Mouse (Mus musculus) thymus, adult 2 months (tissue): Measurements from ENCODE around the gene March7. TPM values are rescaled to one million over a fixed set of nuclear protein-coding genes. Genes with fewer than 3 reads are reported as not detected.

Experiments used
- DNase-seq: peaks from one replicate; pipeline ENCODE4 v3.0.0; 2021
- H3K27ac ChIP-seq: fragments of 200-500 bp; 2 replicates; pipeline ENCODE4 v1.5.1; 2012; ENCODE audit warnings: low read length, control low read depth; ENCODE audit not compliant: control insufficient read depth, insufficient read depth
- H3K27me3 ChIP-seq: fragments of 200-500 bp; 2 replicates; pipeline ENCODE4 v1.6.1; 2012; ENCODE audit warnings: mild to moderate bottlenecking, low read length, moderate library complexity, mixed read lengths; ENCODE audit not compliant: control insufficient read depth, insufficient read depth
- H3K36me3 ChIP-seq: fragments of 200-500 bp; 2 replicates; pipeline ENCODE4 v1.6.1; 2012; ENCODE audit warnings: mild to moderate bottlenecking, low read length, moderate library complexity; ENCODE audit not compliant: control insufficient read depth, insufficient read depth
- H3K4me1 ChIP-seq: fragments of 200-500 bp; replicated peaks from 2 replicates; pipeline ENCODE4 v1.6.1; 2012; ENCODE audit warnings: low read length; ENCODE audit not compliant: control insufficient read depth, insufficient read depth
- H3K4me3 ChIP-seq: fragments of 200-500 bp; 2 replicates; pipeline ENCODE4 v1.5.1; 2012; ENCODE audit warnings: mild to moderate bottlenecking, low read length, control low read depth, moderate library complexity; ENCODE audit not compliant: control insufficient read depth, insufficient read depth
- CTCF ChIP-seq: fragments of 200-500 bp; IDR thresholded peaks from 2 replicates; pipeline ENCODE4 v1.5.1; 2012; ENCODE audit warnings: mild to moderate bottlenecking, control low read depth, low read length, moderate library complexity, borderline replicate concordance; ENCODE audit not compliant: control insufficient read depth, poor library complexity, insufficient read depth; ENCODE audit errors: extremely low read depth
- POLR2A ChIP-seq: fragments of 200-500 bp; IDR thresholded peaks from 2 replicates; pipeline ENCODE4 v1.6.1; 2012; ENCODE audit warnings: mild to moderate bottlenecking, low read length, control low read depth, moderate library complexity; ENCODE audit not compliant: control insufficient read depth, poor library complexity, insufficient read depth; ENCODE audit errors: extremely low read depth
- WGBS: fragments of 180-500 bp; shearing (Covaris S2); methylation state at CpG from one replicate; pipeline ENCODE4 v1.1.7; 2018; 5-methylcytosine and 5-hydroxymethylcytosine counted together
- polyA plus RNA-seq: library from polyadenylated mRNA; depleted of rRNA; stranded (reverse); fragments of >200 nt; gene quantifications from 2 replicates; pipeline ENCODE4 v1.2.3, GENCODE M21; 2012; rRNA removed

March7 gene
- 23.3 and 24.3 TPM in 2 replicates for polyA plus RNA-seq

DNA sequence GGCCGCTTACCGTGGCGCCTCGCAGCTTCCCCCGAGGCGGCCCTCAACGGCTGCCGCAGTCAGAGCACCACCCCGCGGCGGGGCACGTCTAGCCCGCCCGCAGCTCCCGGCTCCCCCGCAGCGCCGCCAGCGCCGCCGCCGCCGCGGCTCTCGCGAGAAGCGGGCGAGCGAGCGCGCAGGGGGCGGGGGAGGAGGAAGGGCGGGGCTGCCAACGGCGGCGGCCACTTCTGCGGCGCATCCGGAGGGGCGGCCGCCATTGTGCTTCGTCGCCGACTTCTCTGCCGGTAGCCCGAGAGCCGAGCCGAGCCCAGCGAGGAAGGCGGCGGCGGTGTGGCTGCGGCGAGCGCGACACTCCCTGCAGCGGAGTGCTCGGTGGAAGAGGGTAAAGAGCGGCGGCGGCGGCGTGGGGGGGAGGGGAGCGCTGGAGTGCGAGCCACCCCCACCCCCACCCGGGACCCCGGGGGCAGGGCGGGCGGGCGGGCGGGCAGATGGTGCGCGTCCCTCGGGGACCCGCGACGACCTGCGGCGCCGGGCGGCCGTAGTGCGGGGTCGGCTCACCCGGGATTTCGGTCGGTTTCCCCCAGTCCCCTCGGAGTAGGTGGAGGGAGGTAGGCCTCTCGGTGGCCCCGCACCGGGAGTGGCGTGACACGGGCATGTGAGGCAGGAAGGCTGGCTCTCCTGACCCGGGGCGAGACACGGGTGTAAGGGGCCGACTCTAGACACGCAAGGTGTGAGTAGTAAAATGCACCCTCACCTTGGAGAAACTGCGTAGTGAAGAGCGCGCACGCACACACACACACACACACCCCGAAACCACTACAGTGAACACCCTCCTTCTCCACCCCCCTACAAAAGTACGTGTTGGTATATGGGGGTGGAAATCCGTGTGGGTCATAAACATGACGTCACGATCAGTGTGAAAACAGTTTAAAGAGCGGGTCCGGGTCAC is at the start of gene March7, which contains the start of gene Baz2b:
TSS of gene March7 (plus strand) at position 185 of the 949 bp plus-strand sequence.
TSS of gene Baz2b (minus strand) at position 137 of the 949 bp plus-strand sequence.
- 0 out of 2 replicates have a peak, but pooled peaks have one; percentile 35 for TF ChIP-seq CTCF
- TF ChIP-seq POLR2A = peak; percentile 91
- Histone ChIP-seq H3K4me1 (peaks cover 7% of the 10 kb centered on the region), H3K4me3 (peak within 1 kb of the TSS; percentile 73), H3K36me3 (peaks cover 8% of the 10 kb centered on the region; the same call in 1 of the 2 replicates), H3K27ac (peak within 1 kb of the TSS; percentile 20; the same call in 1 of the 2 replicates), H3K27me3 (no peaks in the 10 kb centered on the region)
- DNase-seq = peak; percentile 89
- 3% methylated on average over 104 of the region's 109 CpGs for WGBS

DNA sequence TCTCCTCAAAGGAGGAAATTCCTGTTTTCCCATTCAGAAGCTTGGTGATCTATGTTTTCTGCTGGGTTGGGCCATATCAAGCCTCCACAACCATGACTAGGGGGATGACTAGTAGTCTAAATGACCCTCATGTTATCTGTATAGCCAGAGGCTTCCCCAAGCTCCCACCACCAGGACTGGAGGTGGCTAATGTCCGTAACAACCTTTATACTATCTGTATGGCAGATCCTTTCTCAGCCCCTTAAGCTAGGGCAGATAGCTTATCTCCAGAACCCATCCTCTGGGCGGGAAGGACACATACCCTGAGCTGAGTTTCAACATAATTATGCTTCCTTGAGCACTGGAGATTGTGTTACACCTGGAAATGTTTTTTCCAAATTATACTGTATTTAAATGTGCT is 45.9 kb upstream of the March7 start:
- H3K4me1 ChIP-seq = no peaks in the 10 kb centered on the region
- H3K36me3 ChIP-seq = no peaks in the 10 kb centered on the region
- TF ChIP-seq POLR2A = no peak
- no peak overlapping the region for H3K27ac ChIP-seq
- no peaks in the 10 kb centered on the region for H3K27me3 ChIP-seq
- DNase-seq = no peak
- H3K4me3 ChIP-seq = no peak overlapping the region
- whole genome bisulfite sequencing = 95% methylated on average over 2 of the region's 2 CpGs

DNA sequence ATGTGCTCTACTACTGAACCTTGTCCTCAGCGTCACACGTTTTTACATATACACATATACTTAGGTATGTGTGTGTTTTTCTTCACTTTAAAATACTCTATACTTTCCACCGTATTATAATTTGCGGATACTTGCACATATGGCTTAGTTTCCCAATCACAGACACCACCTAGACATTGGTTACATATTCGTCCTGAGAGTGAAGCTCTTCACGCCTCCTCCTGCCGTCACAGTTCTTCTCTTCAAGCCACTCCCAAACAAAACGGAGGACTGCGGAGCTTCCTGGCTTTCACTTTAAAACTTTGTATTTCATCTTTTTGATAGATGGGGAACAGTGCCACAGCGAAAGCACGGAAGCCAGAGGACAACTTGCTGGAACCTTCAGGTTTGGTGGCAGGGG is 44.0 kb upstream of the March7 start:
- WGBS = 45% methylated on average over 11 of the region's 11 CpGs
- peak; percentile 13 for DNase-seq
- Histone ChIP-seq H3K4me1 (no peaks in the 10 kb centered on the region), H3K27me3 (no peaks in the 10 kb centered on the region), H3K27ac (peak overlapping the region; percentile 53; the same call in 1 of the 2 replicates), H3K36me3 (no peaks in the 10 kb centered on the region), H3K4me3 (peak overlapping the region; percentile 47)
- TF ChIP-seq CTCF (no peak), POLR2A (no peak)

DNA sequence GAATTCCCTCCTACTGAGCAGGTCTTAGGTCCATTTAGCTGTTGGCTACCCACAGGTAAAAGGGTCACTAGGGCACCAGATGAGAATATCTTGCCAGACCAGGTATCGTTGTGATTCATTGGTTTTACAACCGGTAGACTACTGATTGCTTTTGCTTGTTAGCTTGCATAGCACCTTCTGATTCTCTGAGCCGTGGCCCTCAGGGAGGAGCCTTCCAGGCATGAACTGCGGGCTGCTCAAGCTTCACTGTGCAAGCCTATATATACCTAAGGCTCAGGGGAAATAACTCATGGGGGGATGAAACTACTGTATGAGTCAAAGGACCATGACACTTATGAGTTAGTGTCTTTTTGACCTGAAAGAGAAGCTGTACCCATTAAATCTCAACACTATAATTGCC is 42.8 kb upstream of the March7 start:
- TF ChIP-seq CTCF (no peak), POLR2A (no peak)
- H3K4me1 ChIP-seq = peaks cover 3% of the 10 kb centered on the region
- H3K27ac ChIP-seq = no peak overlapping the region
- 97% methylated on average over 4 of the region's 4 CpGs for WGBS
- H3K36me3 ChIP-seq = no peaks in the 10 kb centered on the region
- no peaks in the 10 kb centered on the region for H3K27me3 ChIP-seq
- no peak overlapping the region for H3K4me3 ChIP-seq
- no peak for DNase-seq

DNA sequence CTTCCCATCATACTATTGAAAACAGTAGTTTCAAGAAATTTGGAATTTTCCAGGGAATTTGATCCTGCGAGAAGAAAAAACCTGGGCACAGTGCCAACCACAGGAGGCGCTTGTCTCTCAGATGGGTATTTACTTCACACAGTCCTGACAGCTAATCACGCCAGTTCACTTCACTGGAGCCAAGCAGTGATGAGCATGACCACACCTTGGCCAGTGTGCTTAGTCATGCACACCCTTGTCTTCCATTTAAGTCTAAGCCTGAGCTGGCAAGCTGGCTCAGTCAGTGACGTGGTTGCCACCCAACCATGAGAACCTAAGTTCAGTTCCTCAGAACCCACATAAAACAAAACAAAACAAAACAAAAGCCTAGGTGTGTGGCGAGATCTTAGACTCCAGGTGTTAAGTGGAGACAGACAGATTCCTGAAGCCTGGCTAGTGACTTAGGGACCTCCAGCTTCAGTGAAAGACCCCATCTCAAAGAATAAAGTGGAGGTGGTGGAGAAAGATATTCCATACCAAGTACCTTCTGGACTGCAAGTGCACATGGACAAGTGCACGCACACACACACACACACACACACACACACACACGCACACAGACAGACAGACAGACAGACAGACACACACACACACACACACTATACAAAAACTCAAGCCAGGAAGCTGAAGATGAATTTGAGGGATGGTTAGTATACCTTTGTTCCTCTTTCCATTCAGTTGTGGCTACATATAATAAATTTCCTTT is 37.7 kb upstream of the March7 start:
- H3K27ac ChIP-seq = no peak overlapping the region
- peaks cover 9% of the 10 kb centered on the region for H3K4me1 ChIP-seq
- no peaks in the 10 kb centered on the region for H3K27me3 ChIP-seq
- peak; percentile 3 for DNase-seq
- no peak for TF ChIP-seq POLR2A
- no peak for TF ChIP-seq CTCF
- no peaks in the 10 kb centered on the region for H3K36me3 ChIP-seq
- 32% methylated on average over 7 of the region's 7 CpGs for WGBS
- H3K4me3 ChIP-seq = no peak overlapping the region

DNA sequence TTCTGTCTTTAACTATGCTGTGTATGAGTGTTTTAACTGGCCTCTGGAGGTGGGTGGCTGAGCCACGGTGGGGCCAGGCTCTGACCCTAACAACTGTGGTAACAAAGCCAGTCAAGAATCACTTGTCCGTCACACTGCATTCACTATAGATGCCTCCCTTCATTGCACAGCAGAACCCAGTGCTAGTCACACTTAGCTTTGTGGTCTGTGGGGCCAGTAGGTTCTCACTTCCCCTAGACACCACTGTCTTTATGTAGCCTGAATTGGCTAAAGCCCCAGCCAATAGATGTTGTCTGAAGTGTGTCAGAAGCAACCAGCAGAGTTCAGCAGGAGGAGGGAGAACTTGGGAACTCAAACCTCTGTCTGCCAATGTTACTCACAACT is 37.2 kb upstream of the March7 start:
- no peaks in the 10 kb centered on the region for H3K36me3 ChIP-seq
- H3K27ac ChIP-seq = no peak overlapping the region

More for the DNA sequence above, 37.2 kb upstream of the March7 start:
- WGBS = 24% methylated on average over 2 of the region's 2 CpGs
- Histone ChIP-seq H3K4me1 (peaks cover 9% of the 10 kb centered on the region), H3K27me3 (no peaks in the 10 kb centered on the region), H3K4me3 (no peak overlapping the region)
- no peak for TF ChIP-seq POLR2A
- no peak for TF ChIP-seq CTCF
- no peak for DNase-seq
